Mouse (Mus musculus) hindbrain, embryonic 10.5 days (tissue): ENCODE results near the gene Taf15. TPM values are rescaled to one million over a fixed set of nuclear protein-coding genes. Genes with fewer than 3 reads are reported as not detected.

Experiments
- DNase-seq: peaks from one replicate; pipeline ENCODE4 v3.0.0-alpha.2; 2017; ENCODE audit warnings: low spot score
- H3K27ac ChIP-seq: fragments of 300-500 bp; sonication (generic); 2 replicates; pipeline ENCODE4 v1.5.1; 2016; ENCODE audit warnings: mild to moderate bottlenecking, moderate library complexity
- H3K27me3 ChIP-seq: fragments of 300-500 bp; sonication (generic); 2 replicates; pipeline ENCODE4 v1.6.1; 2016; ENCODE audit warnings: mild to moderate bottlenecking; ENCODE audit not compliant: poor library complexity, insufficient read depth, severe bottlenecking
- H3K36me3 ChIP-seq: fragments of 300-500 bp; sonication (generic); 2 replicates; pipeline ENCODE4 v1.6.1; 2016; ENCODE audit warnings: mild to moderate bottlenecking, moderate library complexity
- H3K4me1 ChIP-seq: fragments of 300-500 bp; sonication (generic); replicated peaks from 2 replicates; pipeline ENCODE4 v1.6.1; 2016; ENCODE audit warnings: mild to moderate bottlenecking
- H3K4me3 ChIP-seq: fragments of 300-500 bp; sonication (generic); 2 replicates; pipeline ENCODE4 v1.5.1; 2016; ENCODE audit warnings: mild to moderate bottlenecking, moderate library complexity
- H3K9me3 ChIP-seq: fragments of 300-500 bp; sonication (generic); 2 replicates; pipeline ENCODE4 v1.6.1; 2016; ENCODE audit warnings: mild to moderate bottlenecking, moderate library complexity
- WGBS: fragments of 180-500 bp; shearing (Covaris S2); methylation state at CpG from one replicate; pipeline ENCODE4 v1.1.7; 2016; 5-methylcytosine and 5-hydroxymethylcytosine counted together
- polyA plus RNA-seq: library from polyadenylated mRNA; unstranded; fragments of >200 nt; fragmentation: Nextera tagmentation; extraction: Ambion mirVana; gene quantifications from 2 replicates; pipeline ENCODE4 v1.2.1, GENCODE M21; 2016

Taf15 gene
- 9.2 and 11.3 TPM in 2 replicates for polyA plus RNA-seq

DNA sequence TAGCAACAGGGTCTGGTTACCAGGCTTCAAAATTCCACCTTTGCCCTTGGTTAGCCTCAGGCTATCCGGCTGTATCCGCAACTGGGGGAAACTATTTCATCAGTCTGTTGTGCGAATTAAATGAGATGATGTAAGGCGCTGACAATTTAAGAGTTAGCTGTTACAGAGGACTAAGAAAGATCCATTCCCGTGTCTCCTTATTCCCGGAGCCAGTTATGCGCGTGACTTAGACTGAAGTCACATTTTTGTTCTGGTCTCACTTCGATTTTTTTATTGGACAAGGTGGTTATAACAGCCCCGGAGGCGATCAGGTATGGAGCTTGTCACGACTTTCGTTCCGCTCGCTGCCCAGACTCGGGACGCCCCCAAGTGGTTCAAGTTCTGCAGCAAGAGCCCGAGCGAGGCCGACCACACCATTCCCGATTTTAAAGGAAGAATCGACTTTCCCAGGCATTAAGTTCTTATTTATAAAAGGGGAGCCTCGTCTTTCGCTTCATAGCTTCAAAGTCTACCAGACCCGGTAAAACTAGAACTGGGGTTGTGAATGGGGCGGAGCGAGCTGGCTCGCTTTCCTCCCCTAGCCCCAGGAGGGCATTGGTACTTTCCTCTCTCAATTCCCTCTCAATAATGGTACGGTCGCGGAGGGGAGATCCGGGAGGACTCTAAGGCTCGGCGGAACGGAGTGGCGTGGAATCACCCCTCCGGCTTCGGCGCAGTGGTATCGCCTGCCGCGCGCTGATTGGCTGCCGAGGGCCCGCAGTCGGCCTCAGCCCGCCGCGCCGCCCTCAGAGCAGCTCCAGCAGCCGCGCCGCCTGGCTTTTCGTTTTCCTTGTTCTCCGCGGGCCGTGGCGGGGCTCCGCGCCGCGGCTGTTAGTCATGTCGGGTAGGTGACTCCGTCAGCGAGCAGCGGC is at the start of gene Taf15:
Gene Taf15 (plus strand): TSS at position 763 of the 911 bp plus-strand sequence.
- peak; percentile 99 for DNase-seq
- peak within 1 kb of the TSS; percentile 97 for H3K4me3 ChIP-seq
- peaks cover 20% of the 10 kb centered on the region for H3K4me1 ChIP-seq
- no peaks in the 10 kb centered on the region for H3K9me3 ChIP-seq
- peaks cover 24% of the 10 kb centered on the region for H3K36me3 ChIP-seq
- WGBS, result under 1% methylated on average over 66 of the region's 66 CpGs
- H3K27me3 ChIP-seq, result peaks cover 28% of the 10 kb centered on the region
- H3K27ac ChIP-seq, result peak within 1 kb of the TSS; percentile 99

- 8% methylated on average over 8 of the region's 8 CpGs for WGBS
- Histone ChIP-seq H3K4me3 (no peak overlapping the region), H3K36me3 (no peaks in the 10 kb centered on the region), H3K27me3 (peaks cover 66% of the 10 kb centered on the region), H3K4me1 (peaks cover 12% of the 10 kb centered on the region), H3K27ac (no peak overlapping the region), H3K9me3 (no peaks in the 10 kb centered on the region)
- DNase-seq, result peak; percentile 80
These were observed 48.2 kb upstream of the Taf15 start for GRCm38 (mm10) chr11:83424681-83425080.

DNA sequence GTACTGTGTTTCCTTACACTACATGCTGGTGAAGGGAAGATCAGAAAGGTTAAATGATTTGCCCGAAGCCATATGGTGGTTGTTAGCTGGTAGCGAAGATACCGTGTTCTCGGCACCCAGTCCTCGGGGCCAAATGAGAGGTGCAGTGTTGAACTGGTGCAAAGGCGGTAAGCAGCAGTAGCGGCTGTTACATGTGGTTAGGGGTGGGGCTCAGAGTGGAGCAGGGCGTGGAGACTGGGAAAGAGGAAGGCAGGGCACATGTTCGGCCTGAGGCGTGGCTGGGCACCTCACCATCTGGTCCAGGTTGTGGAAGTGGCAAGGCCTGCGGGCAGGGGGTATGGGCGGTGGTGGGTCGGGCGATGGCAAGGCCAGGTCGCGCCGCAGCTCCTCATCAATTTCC is 45.9 kb upstream of the Taf15 start:
- DNase-seq, result no peak
- Histone ChIP-seq H3K27me3 (peaks cover 48% of the 10 kb centered on the region), H3K36me3 (no peaks in the 10 kb centered on the region), H3K9me3 (no peaks in the 10 kb centered on the region), H3K4me1 (peaks cover 14% of the 10 kb centered on the region), H3K4me3 (peak overlapping the region; percentile 7; the same call in 1 of the 2 replicates), H3K27ac (no peak overlapping the region)
- 39% methylated on average over 17 of the region's 17 CpGs for WGBS

GRCm38 (mm10) chr11:83429355-83429754 is 43.5 kb upstream of the Taf15 start, which contains the start of gene Gas2l2:
Gas2l2 (minus strand) TSS chr11:83429455.
- Histone ChIP-seq H3K27ac (peak within 1 kb of the TSS; percentile 23; the same call in 1 of the 2 replicates), H3K9me3 (no peaks in the 10 kb centered on the region), H3K27me3 (peaks cover 47% of the 10 kb centered on the region), H3K36me3 (no peaks in the 10 kb centered on the region), H3K4me3 (0 out of 2 replicates have a peak within 1 kb of the TSS, but pooled peaks have one; percentile 11), H3K4me1 (peaks cover 14% of the 10 kb centered on the region)
- no peak for DNase-seq
- 53% methylated on average over 5 of the region's 5 CpGs for WGBS

GRCm38 (mm10) chr11:83432533-83432932 is 40.4 kb upstream of the Taf15 start:
- Histone ChIP-seq H3K27me3 (peaks cover 30% of the 10 kb centered on the region), H3K27ac (no peak overlapping the region), H3K4me1 (peaks cover 10% of the 10 kb centered on the region), H3K4me3 (no peak overlapping the region), H3K9me3 (no peaks in the 10 kb centered on the region), H3K36me3 (no peaks in the 10 kb centered on the region)
- DNase-seq, result no peak
- WGBS, result 81% methylated on average over 2 of the region's 2 CpGs

GRCm38 (mm10) chr11:83437377-83437776 is 35.5 kb upstream of the Taf15 start, which contains the start of gene 1700020L24Rik:
1700020L24Rik (plus strand) TSS chr11:83437677.
- no peaks in the 10 kb centered on the region for H3K36me3 ChIP-seq
- H3K4me3 ChIP-seq, result no peak within 1 kb of the TSS
- H3K4me1 ChIP-seq, result peaks cover 18% of the 10 kb centered on the region; the same call in 1 of the 2 replicates
- H3K9me3 ChIP-seq, result no peaks in the 10 kb centered on the region
- no peak for DNase-seq
- H3K27ac ChIP-seq, result no peak within 1 kb of the TSS
- WGBS, result 87% methylated on average over 1 of the region's 1 CpGs
- peaks cover 33% of the 10 kb centered on the region for H3K27me3 ChIP-seq

DNA sequence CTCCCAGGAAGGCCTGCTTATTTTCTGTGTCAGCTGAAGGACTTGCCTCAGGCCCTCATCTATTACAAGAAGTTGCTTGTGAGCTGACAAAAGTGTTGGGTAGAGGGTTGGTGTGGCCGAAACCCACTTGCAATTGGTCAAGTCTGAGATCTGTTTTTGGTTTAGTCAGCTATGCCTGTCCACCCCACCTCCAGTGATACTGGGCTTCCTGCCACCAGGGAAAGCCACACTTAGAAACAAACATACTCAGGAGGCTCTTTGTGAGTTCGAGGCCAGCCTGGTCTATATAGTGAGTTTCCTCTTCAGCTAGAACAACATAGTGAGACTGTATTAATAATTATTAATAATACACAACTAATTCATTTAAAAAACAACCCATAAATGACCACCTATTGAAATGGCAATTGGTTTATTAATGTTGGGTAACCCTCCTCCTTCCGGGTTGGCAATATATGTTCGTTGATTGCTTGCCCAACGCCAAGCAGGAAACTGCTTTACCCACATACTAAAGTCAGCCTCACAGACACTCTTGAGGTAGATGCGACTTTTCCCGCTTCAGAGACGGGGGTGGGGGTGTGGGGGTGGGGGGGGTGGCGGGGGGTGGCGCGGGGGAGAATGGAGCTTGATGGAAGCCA is 33.3 kb upstream of the Taf15 start:
- Histone ChIP-seq H3K9me3 (no peaks in the 10 kb centered on the region), H3K4me3 (peak overlapping the region; percentile 70), H3K4me1 (peaks cover 40% of the 10 kb centered on the region), H3K36me3 (no peaks in the 10 kb centered on the region), H3K27me3 (peaks cover 55% of the 10 kb centered on the region), H3K27ac (peak overlapping the region; percentile 82)
- no peak for DNase-seq
- 36% methylated on average over 11 of the region's 11 CpGs for WGBS

DNA sequence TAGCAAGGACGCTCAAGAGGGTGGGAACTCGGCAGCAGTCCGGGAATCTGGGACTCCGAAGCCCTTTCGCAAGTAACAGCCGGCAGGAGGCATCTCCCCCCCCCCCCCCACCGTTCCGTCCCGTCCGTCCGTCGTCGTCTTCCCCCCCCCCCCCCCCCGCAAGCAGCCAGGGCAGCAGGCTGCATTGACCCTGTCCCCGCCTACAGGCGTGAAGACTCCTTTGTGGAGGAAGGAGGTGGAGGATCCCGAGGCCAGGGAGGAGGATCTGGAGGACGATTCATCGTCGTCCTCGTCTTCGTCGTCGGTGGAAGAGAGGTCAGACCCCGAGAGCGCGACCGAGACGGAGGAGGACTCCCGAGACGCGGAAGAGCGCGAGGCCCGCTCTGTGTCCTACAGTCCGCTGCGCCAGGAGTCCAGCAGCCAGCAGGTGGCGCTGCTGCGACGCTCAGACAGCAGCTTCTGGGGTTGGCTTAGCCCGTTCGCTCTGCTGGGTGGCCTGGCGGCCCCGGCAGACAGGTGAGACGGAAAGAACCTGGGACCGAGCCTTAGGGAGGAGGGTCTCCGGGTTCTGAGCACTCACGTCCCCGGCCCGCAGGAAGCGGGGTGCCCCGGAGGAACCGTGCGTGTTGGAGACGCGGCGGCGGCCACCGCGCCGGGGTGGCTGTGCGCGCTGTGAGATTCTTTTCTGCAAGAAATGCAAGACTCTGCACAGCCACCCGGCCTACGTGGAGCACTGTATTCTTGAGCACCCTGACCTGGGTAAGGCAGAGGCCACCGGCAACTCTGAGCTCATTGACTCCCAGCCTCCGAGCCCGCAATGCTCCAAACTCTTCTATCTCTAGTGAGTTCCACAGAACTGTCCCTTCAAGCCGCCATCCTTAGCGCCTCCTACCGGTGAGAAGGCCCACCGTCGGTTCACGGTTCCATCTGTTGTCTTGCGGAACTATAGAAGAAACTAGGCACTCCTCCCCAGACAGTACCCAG is 32.5 kb upstream of the Taf15 start:
- peaks cover 63% of the 10 kb centered on the region for H3K27me3 ChIP-seq
- peaks cover 44% of the 10 kb centered on the region for H3K4me1 ChIP-seq
- H3K36me3 ChIP-seq, result no peaks in the 10 kb centered on the region
- peak overlapping the region; percentile 70 for H3K4me3 ChIP-seq
- DNase-seq, result peak; percentile 90
- peak overlapping the region; percentile 82 for H3K27ac ChIP-seq
- WGBS, result under 1% methylated on average over 65 of the region's 75 CpGs
- no peaks in the 10 kb centered on the region for H3K9me3 ChIP-seq

DNA sequence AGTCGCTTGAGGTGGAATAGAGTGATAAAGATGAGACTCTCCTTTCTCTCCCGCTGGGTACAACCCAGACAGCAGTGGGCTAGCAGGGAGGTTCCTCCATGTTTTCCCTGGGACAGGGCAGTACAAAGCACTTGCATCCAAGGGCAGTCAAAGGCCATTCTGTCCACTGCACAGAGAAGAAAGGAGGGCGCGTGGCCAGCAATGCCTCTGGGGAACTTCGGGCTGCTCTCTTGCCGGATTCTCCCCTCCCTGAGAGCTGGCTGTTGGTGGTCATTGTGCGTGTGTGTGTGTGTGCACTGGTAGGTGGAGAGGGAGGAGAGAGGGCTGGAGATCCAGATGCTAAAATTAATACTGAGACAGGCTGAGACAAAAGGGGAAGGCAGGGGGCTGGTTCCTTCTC is 31.7 kb upstream of the Taf15 start:
- Histone ChIP-seq H3K36me3 (no peaks in the 10 kb centered on the region), H3K4me3 (peak overlapping the region; percentile 70; the same call in 1 of the 2 replicates), H3K4me1 (peaks cover 44% of the 10 kb centered on the region), H3K27ac (no peak overlapping the region; the same call in 1 of the 2 replicates), H3K27me3 (peaks cover 68% of the 10 kb centered on the region), H3K9me3 (no peaks in the 10 kb centered on the region)
- DNase-seq, result no peak
- WGBS, result 27% methylated on average over 7 of the region's 7 CpGs

DNA sequence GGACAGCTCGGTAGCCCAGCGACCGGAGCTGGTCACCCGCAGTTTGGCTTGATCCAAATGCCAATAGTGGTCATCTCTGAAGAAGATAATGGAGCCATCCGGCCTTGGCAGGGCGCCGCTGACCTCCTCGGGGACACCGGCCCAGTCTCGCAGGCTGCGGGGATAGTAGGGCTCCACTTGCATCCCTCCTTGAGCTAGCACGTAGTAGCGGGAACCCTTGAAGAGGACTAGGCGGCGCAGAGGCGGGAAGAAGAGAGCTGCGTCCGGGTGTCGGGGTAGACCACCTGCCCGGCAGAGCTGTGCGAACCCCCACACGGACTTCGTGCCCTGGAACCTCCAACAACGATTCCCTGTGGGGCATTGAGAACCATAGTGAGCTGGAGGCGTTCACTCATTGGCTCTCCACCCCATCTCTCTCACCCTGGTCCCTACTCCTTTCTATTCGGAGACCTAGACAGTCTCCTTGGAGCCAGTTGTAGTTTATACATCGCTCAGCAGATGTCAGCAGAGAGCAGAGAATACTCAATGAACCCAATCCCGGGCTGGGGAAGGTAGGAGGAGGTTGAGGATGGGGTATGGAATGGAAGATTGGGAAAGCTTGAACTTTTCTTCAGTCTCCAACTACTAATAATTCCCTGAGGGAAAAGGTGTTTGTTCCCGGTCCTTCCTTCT is 30.2 kb upstream of the Taf15 start:
- peak; percentile 77 for DNase-seq
- no peaks in the 10 kb centered on the region for H3K36me3 ChIP-seq
- peaks cover 56% of the 10 kb centered on the region for H3K4me1 ChIP-seq
- peak overlapping the region; percentile 40 for H3K4me3 ChIP-seq
- peaks cover 82% of the 10 kb centered on the region for H3K27me3 ChIP-seq
- no peaks in the 10 kb centered on the region for H3K9me3 ChIP-seq
- 0 out of 2 replicates have a peak overlapping the region, but pooled peaks have one; percentile 50 for H3K27ac ChIP-seq
- 13% methylated on average over 29 of the region's 29 CpGs for WGBS

GRCm38 (mm10) chr11:83443824-83444223 is 29.1 kb upstream of the Taf15 start:
- no peak overlapping the region for H3K4me3 ChIP-seq
- H3K27me3 ChIP-seq, result peaks cover 78% of the 10 kb centered on the region
- WGBS, result 7% methylated on average over 7 of the region's 7 CpGs
- peaks cover 67% of the 10 kb centered on the region for H3K4me1 ChIP-seq
- no peaks in the 10 kb centered on the region for H3K36me3 ChIP-seq
- no peak overlapping the region for H3K27ac ChIP-seq
- DNase-seq, result no peak
- no peaks in the 10 kb centered on the region for H3K9me3 ChIP-seq
